Mouse (Mus musculus) lung, adult 2 months (tissue): ENCODE data around the gene Gm8300.
"Not testable (repeated sequence)": the region's sequence is repeated elsewhere in the genome, so short reads cannot be mapped to it uniquely, and the experiment has no call there.

Experiments used
- CTCF ChIP-seq: fragments of 200-500 bp; IDR thresholded peaks from 2 replicates; pipeline ENCODE4 v1.5.1; 2011; ENCODE audit warnings: mild to moderate bottlenecking, low read length, control low read depth; ENCODE audit not compliant: insufficient read depth
- POLR2A ChIP-seq: fragments of 200-500 bp; IDR thresholded peaks from 2 replicates; pipeline ENCODE4 v1.6.1; 2011; ENCODE audit warnings: low read depth, mild to moderate bottlenecking, control low read depth, low read length, borderline replicate concordance; ENCODE audit errors: extremely low read depth

DNA sequence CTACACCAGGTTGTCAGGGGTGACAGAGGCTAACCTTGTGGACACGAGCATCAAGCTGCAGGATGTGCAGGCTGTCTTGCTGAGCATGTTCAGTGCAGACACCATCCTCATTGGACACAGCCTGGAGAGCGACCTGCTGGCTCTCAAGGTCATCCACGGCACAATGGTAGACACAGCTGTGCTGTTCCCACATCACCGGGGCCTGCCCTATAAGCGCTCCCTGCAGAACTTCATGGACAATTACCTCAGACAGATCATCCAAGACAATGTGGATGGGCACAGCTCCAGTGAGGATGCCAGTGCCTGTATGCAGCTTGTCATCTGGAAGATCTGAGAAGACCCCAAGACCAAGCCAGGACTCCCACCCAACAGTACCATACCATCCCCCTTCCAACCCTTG is 31.6 kb upstream of the Gm8300 start:
- not testable (repeated sequence) for TF ChIP-seq POLR2A, CTCF
